Mouse (Mus musculus) gastrocnemius, adult 8-10 months (tissue): ENCODE measurements around the gene Gm10491. TPM values are rescaled to one million over a fixed set of nuclear protein-coding genes. Genes with fewer than 3 reads are reported as not detected.

ENCODE experiments used
- DNase-seq, 2 experiments: peaks; one replicate each; pipeline ENCODE4 v3.0.0; 2022; ENCODE audit warnings: low spot score in 2 of 2
- total RNA-seq, 4 experiments: library from RNA; stranded (reverse); gene quantifications; 2 replicates each; pipeline ENCODE4 v1.2.4; 2022

Gene Gm10491
- total RNA-seq, 4 experiments from 2014 or later = not detected

GRCm38 (mm10) chrX:7883841-7884567 lies 23.6 kb downstream of the Gm10491 start, which contains the start of gene Slc35a2:
Gene Slc35a2 (plus strand): TSS chrX:7884028.
- DNase-seq = peak; percentile 84 to 85

- DNase-seq = peak; percentile 10 to 47
Measured at GRCm38 (mm10) chrX:7879819-7880218, 27.8 kb downstream of the Gm10491 start.

GRCm38 (mm10) chrX:7878495-7878894 lies 29.1 kb downstream of the Gm10491 start:
- DNase-seq = no peak

GRCm38 (mm10) chrX:7878007-7878419 lies 29.6 kb downstream of the Gm10491 start, which contains the start of gene Pim2:
Gene Pim2 (plus strand): TSS chrX:7878262.
- peak; percentile 33 to 75 for DNase-seq

- DNase-seq = no peak
Measured at GRCm38 (mm10) chrX:7869826-7870225, 37.8 kb downstream of the Gm10491 start.

GRCm38 (mm10) chrX:7868506-7868905 lies 39.1 kb downstream of the Gm10491 start:
- no peak for DNase-seq

- no peak for DNase-seq
Measured at GRCm38 (mm10) chrX:7867141-7867540, 40.5 kb downstream of the Gm10491 start.

GRCm38 (mm10) chrX:7865786-7866185 lies 41.8 kb downstream of the Gm10491 start:
- no peak for DNase-seq

- no peak for DNase-seq
Measured at GRCm38 (mm10) chrX:7865343-7865742, 42.3 kb downstream of the Gm10491 start.

GRCm38 (mm10) chrX:7864551-7864950 lies 43.1 kb downstream of the Gm10491 start:
- DNase-seq = no peak

- no peak for DNase-seq
Measured at GRCm38 (mm10) chrX:7863181-7863580, 44.5 kb downstream of the Gm10491 start.

- no peak for DNase-seq
Measured at GRCm38 (mm10) chrX:7859191-7859753, 48.4 kb downstream of the Gm10491 start.

Other genes starting within 250 kb of the Gm10491 start
- gene Plp2, start 236.4 kb downstream of the Gm10491 start, total RNA-seq = 10 to 100 TPM; 29.6 to 34.3 (median 33.3) TPM
- gene Magix, start 226.6 kb downstream of the Gm10491 start, total RNA-seq = 10 to 100 TPM; 21.4 to 25.1 (median 22.7) TPM
- gene Gpkow, start 210.7 kb downstream of the Gm10491 start, total RNA-seq = 10 to 100 TPM; 12.4 to 13.2 (median 12.7) TPM
- gene Wdr45, start 193.5 kb downstream of the Gm10491 start, total RNA-seq = 10 to 100 TPM; 34.5 to 41.8 (median 37.8) TPM
- gene Gm45208, start 185.6 kb downstream of the Gm10491 start, total RNA-seq = under 1 TPM in 1 of 4 experiments, not detected in 3; 0.83 TPM
- 1 to 10 TPM; 3.6 to 4.6 (median 3.7) TPM for gene Praf2, start 179.4 kb downstream of the Gm10491 start, total RNA-seq
- gene Ccdc120, start 156.9 kb downstream of the Gm10491 start, total RNA-seq = 1 to 10 TPM in 1 of 4 experiments, under 1 TPM in 2, not detected in 1; 0.34 to 1.1 (median 0.86) TPM
- 1 to 10 TPM; 6.0 to 8.1 (median 7.6) TPM for gene Tfe3, start 145.3 kb downstream of the Gm10491 start, total RNA-seq
- 10 to 100 TPM; 15.5 to 19.4 (median 16.1) TPM for gene Gripap1, start 118.1 kb downstream of the Gm10491 start, total RNA-seq
- gene Kcnd1, start 85.5 kb downstream of the Gm10491 start, total RNA-seq = under 1 TPM; 0.05 to 0.16 (median 0.12) TPM
- 10 to 100 TPM; 13.8 to 17.8 (median 15.6) TPM for gene Otud5, start 66.5 kb downstream of the Gm10491 start, total RNA-seq
- gene Pim2, start 29.6 kb downstream of the Gm10491 start, total RNA-seq = 1 to 10 TPM; 1.1 to 3.3 (median 1.7) TPM
- gene Slc35a2, start 23.8 kb downstream of the Gm10491 start, total RNA-seq = 10 to 100 TPM in 2 of 4 experiments, 1 to 10 TPM in 2; 8.5 to 11.3 (median 10.2) TPM
- gene Pqbp1, start 8.6 kb downstream of the Gm10491 start, total RNA-seq = 10 to 100 TPM; 17.3 to 20.6 (median 19.3) TPM
- 10 to 100 TPM; 47.8 to 58.6 (median 53.9) TPM for gene Timm17b, start 8.5 kb downstream of the Gm10491 start, total RNA-seq
- 1 to 10 TPM in 1 of 4 experiments, under 1 TPM in 1, not detected in 2; 0.87 to 1.5 TPM for gene Gm10490, start 1.7 kb upstream of the Gm10491 start, total RNA-seq
- gene Pcsk1n, start 12.0 kb upstream of the Gm10491 start, total RNA-seq = not detected
- gene Eras, start 20.8 kb upstream of the Gm10491 start, total RNA-seq = not detected
- gene Hdac6, start 40.1 kb upstream of the Gm10491 start, total RNA-seq = 1 to 10 TPM; 3.8 to 6.2 (median 4.2) TPM
- under 1 TPM in 1 of 4 experiments, not detected in 3; 0.13 TPM for gene Gata1, start 70.2 kb upstream of the Gm10491 start, total RNA-seq
- gene Glod5, start 110.7 kb upstream of the Gm10491 start, total RNA-seq = not detected
- 1 to 10 TPM; 3.5 to 5.0 (median 4.3) TPM for gene Suv39h1, start 166.9 kb upstream of the Gm10491 start, total RNA-seq
- under 1 TPM; 0.15 to 0.54 (median 0.45) TPM for gene Was, start 182.7 kb upstream of the Gm10491 start, total RNA-seq
- 10 to 100 TPM in 2 of 4 experiments, 1 to 10 TPM in 2; 8.7 to 10.4 (median 9.6) TPM for gene Wdr13, start 225.1 kb upstream of the Gm10491 start, total RNA-seq
- gene Rbm3, start 238.0 kb upstream of the Gm10491 start, total RNA-seq = 100 to 1,000 TPM in 1 of 4 experiments, 10 to 100 TPM in 3; 45.7 to 121 (median 61.8) TPM